Mouse (Mus musculus): Measurements from ENCODE around the gene Lep. TPM values are rescaled to one million over a fixed set of nuclear protein-coding genes. Genes with fewer than 3 reads are reported as not detected.

Lep gene
- polyA plus RNA-seq, 1 experiment from 2014 or later: not detected

GRCm38 (mm10) chr6:29025796-29026482 lies 34.1 kb upstream of the Lep start:
- WGBS: 27% methylated on average over 12 of the region's 12 CpGs
- H3K27me3 ChIP-seq: peaks cover 24% of the 10 kb centered on the region
- H3K4me3 ChIP-seq: no peak overlapping the region
- H3K36me3 ChIP-seq: no peaks in the 10 kb centered on the region
- no peak for ATAC-seq (ENCODE audit: insufficient number of reproducible peaks, insufficient read depth, low FRiP score, low TSS enrichment)
- H3K27ac ChIP-seq: no peak overlapping the region
- H3K4me1 ChIP-seq: no peaks in the 10 kb centered on the region
- H3K9ac ChIP-seq: no peak overlapping the region
- H3K4me2 ChIP-seq (replicated peaks): no peak overlapping the region
- H3K9me3 ChIP-seq: no peaks in the 10 kb centered on the region

GRCm38 (mm10) chr6:29026766-29027165 lies 33.3 kb upstream of the Lep start:
- Histone ChIP-seq H3K9ac (no peak overlapping the region), H3K36me3 (no peaks in the 10 kb centered on the region), H3K27me3 (peaks cover 16% of the 10 kb centered on the region; the same call in 1 of the 2 replicates), H3K4me1 (no peaks in the 10 kb centered on the region), H3K27ac (no peak overlapping the region), H3K4me3 (no peak overlapping the region), H3K9me3 (no peaks in the 10 kb centered on the region), H3K4me2 (replicated peaks) (no peak overlapping the region)
- ATAC-seq (ENCODE audit: insufficient number of reproducible peaks, insufficient read depth, low FRiP score, low TSS enrichment): no peak
- 47% methylated on average over 6 of the region's 6 CpGs for WGBS

GRCm38 (mm10) chr6:29028129-29028528 lies 31.9 kb upstream of the Lep start:
- H3K9ac ChIP-seq: no peak overlapping the region
- H3K27ac ChIP-seq: no peak overlapping the region
- H3K4me2 ChIP-seq (replicated peaks): no peak overlapping the region
- H3K36me3 ChIP-seq: no peaks in the 10 kb centered on the region
- 0 out of 2 replicates have a peak, but pooled peaks cover 11% of the 10 kb centered on the region for H3K27me3 ChIP-seq
- no peak for ATAC-seq (ENCODE audit: insufficient number of reproducible peaks, insufficient read depth, low FRiP score, low TSS enrichment)
- no peaks in the 10 kb centered on the region for H3K4me1 ChIP-seq
- no peak overlapping the region for H3K4me3 ChIP-seq
- no peaks in the 10 kb centered on the region for H3K9me3 ChIP-seq
- 66% methylated on average over 5 of the region's 5 CpGs for WGBS

GRCm38 (mm10) chr6:29029521-29029920 lies 30.5 kb upstream of the Lep start:
- no peak overlapping the region for H3K9ac ChIP-seq
- no peak overlapping the region for H3K27ac ChIP-seq
- no peaks in the 10 kb centered on the region for H3K36me3 ChIP-seq
- no peak overlapping the region for H3K4me3 ChIP-seq
- 0 out of 2 replicates have a peak, but pooled peaks cover 11% of the 10 kb centered on the region for H3K27me3 ChIP-seq
- H3K4me2 ChIP-seq (replicated peaks): no peak overlapping the region
- no peaks in the 10 kb centered on the region for H3K4me1 ChIP-seq
- ATAC-seq (ENCODE audit: insufficient number of reproducible peaks, insufficient read depth, low FRiP score, low TSS enrichment): no peak
- no peaks in the 10 kb centered on the region for H3K9me3 ChIP-seq
- 79% methylated on average over 6 of the region's 6 CpGs for WGBS

- Histone ChIP-seq H3K9me3 (no peaks in the 10 kb centered on the region), H3K36me3 (no peaks in the 10 kb centered on the region), H3K4me3 (no peak overlapping the region), H3K27me3 (no peaks in the 10 kb centered on the region), H3K9ac (no peak overlapping the region), H3K27ac (no peak overlapping the region), H3K4me1 (no peaks in the 10 kb centered on the region), H3K4me2 (replicated peaks) (no peak overlapping the region)
- 80% methylated on average over 6 of the region's 6 CpGs for WGBS
- no peak for ATAC-seq (ENCODE audit: insufficient number of reproducible peaks, insufficient read depth, low FRiP score, low TSS enrichment)
Observed at GRCm38 (mm10) chr6:29031216-29031615, 28.8 kb upstream of the Lep start.

- Histone ChIP-seq H3K27me3 (no peaks in the 10 kb centered on the region), H3K9me3 (no peaks in the 10 kb centered on the region), H3K27ac (no peak overlapping the region), H3K9ac (no peak overlapping the region), H3K4me3 (no peak overlapping the region), H3K36me3 (no peaks in the 10 kb centered on the region), H3K4me1 (0 out of 2 replicates have a peak, but pooled peaks cover 3% of the 10 kb centered on the region), H3K4me2 (replicated peaks) (no peak overlapping the region)
- no peak for ATAC-seq (ENCODE audit: insufficient number of reproducible peaks, insufficient read depth, low FRiP score, low TSS enrichment)
- WGBS: 86% methylated on average over 13 of the region's 13 CpGs
Observed at GRCm38 (mm10) chr6:29031704-29032310, 28.2 kb upstream of the Lep start.

- Histone ChIP-seq H3K4me3 (no peak overlapping the region), H3K4me1 (0 out of 2 replicates have a peak, but pooled peaks cover 3% of the 10 kb centered on the region), H3K9me3 (no peaks in the 10 kb centered on the region), H3K36me3 (no peaks in the 10 kb centered on the region), H3K27me3 (no peaks in the 10 kb centered on the region), H3K9ac (no peak overlapping the region), H3K27ac (no peak overlapping the region), H3K4me2 (replicated peaks) (no peak overlapping the region)
- ATAC-seq (ENCODE audit: insufficient number of reproducible peaks, insufficient read depth, low FRiP score, low TSS enrichment): no peak
- WGBS: 76% methylated on average over 12 of the region's 12 CpGs
Observed at GRCm38 (mm10) chr6:29032411-29032810, 27.6 kb upstream of the Lep start.

GRCm38 (mm10) chr6:29033981-29034646 lies 25.9 kb upstream of the Lep start:
- H3K9me3 ChIP-seq: no peaks in the 10 kb centered on the region
- H3K4me3 ChIP-seq: no peak overlapping the region
- no peak overlapping the region for H3K27ac ChIP-seq
- ATAC-seq (ENCODE audit: insufficient number of reproducible peaks, insufficient read depth, low FRiP score, low TSS enrichment): no peak
- no peak overlapping the region for H3K4me2 ChIP-seq (replicated peaks)
- H3K4me1 ChIP-seq: 0 out of 2 replicates have a peak, but pooled peaks cover 3% of the 10 kb centered on the region
- no peak overlapping the region for H3K9ac ChIP-seq
- WGBS: 71% methylated on average over 7 of the region's 7 CpGs
- no peaks in the 10 kb centered on the region for H3K27me3 ChIP-seq
- H3K36me3 ChIP-seq: no peaks in the 10 kb centered on the region

GRCm38 (mm10) chr6:29036698-29037097 lies 23.3 kb upstream of the Lep start:
- 54% methylated on average over 4 of the region's 4 CpGs for WGBS
- Histone ChIP-seq H3K4me1 (0 out of 2 replicates have a peak, but pooled peaks cover 3% of the 10 kb centered on the region), H3K9me3 (no peaks in the 10 kb centered on the region), H3K27ac (no peak overlapping the region), H3K4me2 (replicated peaks) (no peak overlapping the region), H3K36me3 (no peaks in the 10 kb centered on the region), H3K4me3 (no peak overlapping the region), H3K9ac (no peak overlapping the region), H3K27me3 (no peaks in the 10 kb centered on the region)
- no peak for ATAC-seq (ENCODE audit: insufficient number of reproducible peaks, insufficient read depth, low FRiP score, low TSS enrichment)

GRCm38 (mm10) chr6:29040266-29040665 lies 19.8 kb upstream of the Lep start:
- Histone ChIP-seq H3K9me3 (no peaks in the 10 kb centered on the region), H3K27me3 (no peaks in the 10 kb centered on the region), H3K9ac (no peak overlapping the region), H3K27ac (no peak overlapping the region), H3K4me2 (replicated peaks) (no peak overlapping the region), H3K4me3 (no peak overlapping the region), H3K36me3 (no peaks in the 10 kb centered on the region), H3K4me1 (0 out of 2 replicates have a peak, but pooled peaks cover 3% of the 10 kb centered on the region)
- ATAC-seq (ENCODE audit: insufficient number of reproducible peaks, insufficient read depth, low FRiP score, low TSS enrichment): no peak
- WGBS: 85% methylated on average over 2 of the region's 2 CpGs

- H3K27ac ChIP-seq: no peak overlapping the region
- H3K4me3 ChIP-seq: no peak overlapping the region
- ATAC-seq (ENCODE audit: insufficient number of reproducible peaks, insufficient read depth, low FRiP score, low TSS enrichment): no peak
- no peaks in the 10 kb centered on the region for H3K27me3 ChIP-seq
- H3K9me3 ChIP-seq: no peaks in the 10 kb centered on the region
- no peak overlapping the region for H3K9ac ChIP-seq
- H3K4me2 ChIP-seq (replicated peaks): no peak overlapping the region
- H3K4me1 ChIP-seq: no peaks in the 10 kb centered on the region
- no peaks in the 10 kb centered on the region for H3K36me3 ChIP-seq
Observed at GRCm38 (mm10) chr6:29044029-29044428, 16.0 kb upstream of the Lep start.

- Histone ChIP-seq H3K4me3 (no peak overlapping the region), H3K9ac (no peak overlapping the region), H3K4me2 (replicated peaks) (no peak overlapping the region), H3K36me3 (no peaks in the 10 kb centered on the region), H3K27me3 (0 out of 2 replicates have a peak, but pooled peaks cover 6% of the 10 kb centered on the region), H3K4me1 (no peaks in the 10 kb centered on the region), H3K9me3 (no peaks in the 10 kb centered on the region), H3K27ac (no peak overlapping the region)
- no peak for ATAC-seq (ENCODE audit: insufficient number of reproducible peaks, insufficient read depth, low FRiP score, low TSS enrichment)
- WGBS: 67% methylated on average over 5 of the region's 5 CpGs
Observed at GRCm38 (mm10) chr6:29049926-29050325, 10.1 kb upstream of the Lep start.
